Mouse (Mus musculus): Measurements from ENCODE around the gene Svbp. TPM values are rescaled to one million over a fixed set of nuclear protein-coding genes. Genes with fewer than 3 reads are reported as not detected.

The Svbp gene
- 138 and 143 TPM in 2 replicates for polyA plus RNA-seq (2014; fragmentation: Nextera tagmentation; extraction: Ambion mirVana)

- no peaks in the 10 kb centered on the region for H3K36me3 ChIP-seq (ENCODE audit: control insufficient read depth, insufficient read depth, low read length)
- peaks cover 17% of the 10 kb centered on the region for H3K4me1 ChIP-seq (ENCODE audit: control insufficient read depth, insufficient read depth, low read length)
- ATAC-seq (replicated peaks; ENCODE audit: insufficient number of reproducible peaks, low FRiP score, low TSS enrichment), result peak; percentile 92
- no peaks in the 10 kb centered on the region for H3K27me3 ChIP-seq (ENCODE audit: control insufficient read depth, insufficient read depth, low read length)
- H3K9ac ChIP-seq (ENCODE audit: low read depth, low read length), result peak within 1 kb of the TSS; percentile 93
- H3K4me2 ChIP-seq, result peak within 1 kb of the TSS; percentile 81
- peak within 1 kb of the TSS; percentile 64; the same call in 1 of the 2 replicates for H3K27ac ChIP-seq (ENCODE audit: low read depth, low read length)
- peak within 1 kb of the TSS; percentile 63 for H3K4me3 ChIP-seq (ENCODE audit: low read depth, low read length)
- WGBS (ENCODE audit: insufficient replicate concordance), result under 1% methylated on average over 38 of the region's 47 CpGs
- H3K9me3 ChIP-seq (replicated peaks; ENCODE audit: control insufficient read depth, low read length), result no peaks in the 10 kb centered on the region
These were observed at the start of gene Svbp for GRCm38 (mm10) chr4:119194909-119195581. Svbp (plus strand) TSS chr4:119195306.

GRCm38 (mm10) chr4:119146816-119147215, 48.3 kb upstream of the Svbp start:
- H3K27me3 ChIP-seq (ENCODE audit: control insufficient read depth, insufficient read depth, low read length), result peaks cover 13% of the 10 kb centered on the region; the same call in 1 of the 2 replicates
- no peak overlapping the region for H3K4me3 ChIP-seq (ENCODE audit: low read depth, low read length)
- H3K36me3 ChIP-seq (ENCODE audit: control insufficient read depth, insufficient read depth, low read length), result no peaks in the 10 kb centered on the region
- WGBS (ENCODE audit: insufficient replicate concordance), result 77% methylated on average over 7 of the region's 7 CpGs
- H3K4me1 ChIP-seq (ENCODE audit: control insufficient read depth, insufficient read depth, low read length), result peaks cover 4% of the 10 kb centered on the region; the same call in 1 of the 2 replicates
- ATAC-seq (replicated peaks; ENCODE audit: insufficient number of reproducible peaks, low FRiP score, low TSS enrichment), result no peak
- no peaks in the 10 kb centered on the region for H3K9me3 ChIP-seq (replicated peaks; ENCODE audit: control insufficient read depth, low read length)
- H3K9ac ChIP-seq (ENCODE audit: low read depth, low read length), result no peak overlapping the region
- no peak overlapping the region for H3K4me2 ChIP-seq
- no peak overlapping the region for H3K27ac ChIP-seq (ENCODE audit: low read depth, low read length)

GRCm38 (mm10) chr4:119147347-119147746, 47.8 kb upstream of the Svbp start:
- peaks cover 4% of the 10 kb centered on the region; the same call in 1 of the 2 replicates for H3K4me1 ChIP-seq (ENCODE audit: control insufficient read depth, insufficient read depth, low read length)
- no peak overlapping the region for H3K4me3 ChIP-seq (ENCODE audit: low read depth, low read length)
- peaks cover 13% of the 10 kb centered on the region; the same call in 1 of the 2 replicates for H3K27me3 ChIP-seq (ENCODE audit: control insufficient read depth, insufficient read depth, low read length)
- H3K27ac ChIP-seq (ENCODE audit: low read depth, low read length), result no peak overlapping the region
- H3K9ac ChIP-seq (ENCODE audit: low read depth, low read length), result no peak overlapping the region
- H3K9me3 ChIP-seq (replicated peaks; ENCODE audit: control insufficient read depth, low read length), result no peaks in the 10 kb centered on the region
- H3K36me3 ChIP-seq (ENCODE audit: control insufficient read depth, insufficient read depth, low read length), result no peaks in the 10 kb centered on the region
- no peak overlapping the region for H3K4me2 ChIP-seq
- 84% methylated on average over 5 of the region's 5 CpGs for WGBS (ENCODE audit: insufficient replicate concordance)
- ATAC-seq (replicated peaks; ENCODE audit: insufficient number of reproducible peaks, low FRiP score, low TSS enrichment), result no peak

GRCm38 (mm10) chr4:119148741-119149140, 46.4 kb upstream of the Svbp start:
- 71% methylated on average over 11 of the region's 11 CpGs for WGBS (ENCODE audit: insufficient replicate concordance)
- Histone ChIP-seq H3K4me3 (ENCODE audit: low read depth, low read length) (no peak overlapping the region), H3K27ac (ENCODE audit: low read depth, low read length) (no peak overlapping the region), H3K36me3 (ENCODE audit: control insufficient read depth, insufficient read depth, low read length) (no peaks in the 10 kb centered on the region), H3K9me3 (replicated peaks; ENCODE audit: control insufficient read depth, low read length) (no peaks in the 10 kb centered on the region), H3K4me1 (ENCODE audit: control insufficient read depth, insufficient read depth, low read length) (peaks cover 4% of the 10 kb centered on the region; the same call in 1 of the 2 replicates), H3K9ac (ENCODE audit: low read depth, low read length) (no peak overlapping the region), H3K4me2 (no peak overlapping the region), H3K27me3 (ENCODE audit: control insufficient read depth, insufficient read depth, low read length) (peaks cover 13% of the 10 kb centered on the region; the same call in 1 of the 2 replicates)
- ATAC-seq (replicated peaks; ENCODE audit: insufficient number of reproducible peaks, low FRiP score, low TSS enrichment), result no peak

GRCm38 (mm10) chr4:119157186-119157585, 37.9 kb upstream of the Svbp start:
- Histone ChIP-seq H3K4me3 (ENCODE audit: low read depth, low read length) (no peak overlapping the region), H3K4me2 (no peak overlapping the region), H3K27ac (ENCODE audit: low read depth, low read length) (no peak overlapping the region), H3K27me3 (ENCODE audit: control insufficient read depth, insufficient read depth, low read length) (peaks cover 2% of the 10 kb centered on the region; the same call in 1 of the 2 replicates), H3K4me1 (ENCODE audit: control insufficient read depth, insufficient read depth, low read length) (no peaks in the 10 kb centered on the region), H3K9ac (ENCODE audit: low read depth, low read length) (no peak overlapping the region), H3K9me3 (replicated peaks; ENCODE audit: control insufficient read depth, low read length) (no peaks in the 10 kb centered on the region), H3K36me3 (ENCODE audit: control insufficient read depth, insufficient read depth, low read length) (no peaks in the 10 kb centered on the region)
- WGBS (ENCODE audit: insufficient replicate concordance), result 31% methylated on average over 2 of the region's 2 CpGs
- ATAC-seq (replicated peaks; ENCODE audit: insufficient number of reproducible peaks, low FRiP score, low TSS enrichment), result no peak

- no peak overlapping the region for H3K27ac ChIP-seq (ENCODE audit: low read depth, low read length)
- H3K36me3 ChIP-seq (ENCODE audit: control insufficient read depth, insufficient read depth, low read length), result no peaks in the 10 kb centered on the region
- no peak overlapping the region for H3K4me2 ChIP-seq
- no peaks in the 10 kb centered on the region for H3K4me1 ChIP-seq (ENCODE audit: control insufficient read depth, insufficient read depth, low read length)
- H3K9ac ChIP-seq (ENCODE audit: low read depth, low read length), result no peak overlapping the region
- no peaks in the 10 kb centered on the region for H3K9me3 ChIP-seq (replicated peaks; ENCODE audit: control insufficient read depth, low read length)
- H3K27me3 ChIP-seq (ENCODE audit: control insufficient read depth, insufficient read depth, low read length), result peaks cover 2% of the 10 kb centered on the region; the same call in 1 of the 2 replicates
- no peak for ATAC-seq (replicated peaks; ENCODE audit: insufficient number of reproducible peaks, low FRiP score, low TSS enrichment)
- no peak overlapping the region for H3K4me3 ChIP-seq (ENCODE audit: low read depth, low read length)
- WGBS (ENCODE audit: insufficient replicate concordance), result 75% methylated on average over 5 of the region's 5 CpGs
These were observed 37.2 kb upstream of the Svbp start for GRCm38 (mm10) chr4:119157891-119158290.

GRCm38 (mm10) chr4:119161358-119161757, 33.7 kb upstream of the Svbp start:
- Histone ChIP-seq H3K4me3 (ENCODE audit: low read depth, low read length) (no peak overlapping the region), H3K9me3 (replicated peaks; ENCODE audit: control insufficient read depth, low read length) (no peaks in the 10 kb centered on the region), H3K27ac (ENCODE audit: low read depth, low read length) (no peak overlapping the region), H3K36me3 (ENCODE audit: control insufficient read depth, insufficient read depth, low read length) (no peaks in the 10 kb centered on the region), H3K9ac (ENCODE audit: low read depth, low read length) (no peak overlapping the region), H3K27me3 (ENCODE audit: control insufficient read depth, insufficient read depth, low read length) (no peaks in the 10 kb centered on the region), H3K4me2 (no peak overlapping the region), H3K4me1 (ENCODE audit: control insufficient read depth, insufficient read depth, low read length) (no peaks in the 10 kb centered on the region)
- ATAC-seq (replicated peaks; ENCODE audit: insufficient number of reproducible peaks, low FRiP score, low TSS enrichment), result no peak
- WGBS (ENCODE audit: insufficient replicate concordance), result 71% methylated on average over 3 of the region's 3 CpGs

- 64% methylated on average over 4 of the region's 4 CpGs for WGBS (ENCODE audit: insufficient replicate concordance)
- no peaks in the 10 kb centered on the region for H3K27me3 ChIP-seq (ENCODE audit: control insufficient read depth, insufficient read depth, low read length)
- no peaks in the 10 kb centered on the region for H3K36me3 ChIP-seq (ENCODE audit: control insufficient read depth, insufficient read depth, low read length)
- H3K4me1 ChIP-seq (ENCODE audit: control insufficient read depth, insufficient read depth, low read length), result no peaks in the 10 kb centered on the region
- H3K27ac ChIP-seq (ENCODE audit: low read depth, low read length), result no peak overlapping the region
- no peak overlapping the region for H3K9ac ChIP-seq (ENCODE audit: low read depth, low read length)
- no peak overlapping the region for H3K4me3 ChIP-seq (ENCODE audit: low read depth, low read length)
- ATAC-seq (replicated peaks; ENCODE audit: insufficient number of reproducible peaks, low FRiP score, low TSS enrichment), result no peak
- no peaks in the 10 kb centered on the region for H3K9me3 ChIP-seq (replicated peaks; ENCODE audit: control insufficient read depth, low read length)
- H3K4me2 ChIP-seq, result no peak overlapping the region
These were observed 32.1 kb upstream of the Svbp start for GRCm38 (mm10) chr4:119162990-119163389.

- no peak for ATAC-seq (replicated peaks; ENCODE audit: insufficient number of reproducible peaks, low FRiP score, low TSS enrichment)
These were observed 29.2 kb upstream of the Svbp start for GRCm38 (mm10) chr4:119165916-119166315.

More at GRCm38 (mm10) chr4:119165916-119166315, 29.2 kb upstream of the Svbp start:
- H3K4me3 ChIP-seq (ENCODE audit: low read depth, low read length), result no peak overlapping the region
- H3K4me1 ChIP-seq (ENCODE audit: control insufficient read depth, insufficient read depth, low read length), result no peaks in the 10 kb centered on the region
- no peak overlapping the region for H3K4me2 ChIP-seq
- no peaks in the 10 kb centered on the region for H3K9me3 ChIP-seq (replicated peaks; ENCODE audit: control insufficient read depth, low read length)
- WGBS (ENCODE audit: insufficient replicate concordance), result 49% methylated on average over 7 of the region's 7 CpGs
- H3K27me3 ChIP-seq (ENCODE audit: control insufficient read depth, insufficient read depth, low read length), result no peaks in the 10 kb centered on the region
- no peak overlapping the region for H3K9ac ChIP-seq (ENCODE audit: low read depth, low read length)
- H3K27ac ChIP-seq (ENCODE audit: low read depth, low read length), result no peak overlapping the region
- H3K36me3 ChIP-seq (ENCODE audit: control insufficient read depth, insufficient read depth, low read length), result peaks cover 13% of the 10 kb centered on the region
